In genomic region chr11:61231329-61231728, GRCm38 (mm10) we compare ENCODE assay signal across 8 mouse cellular contexts. TPM values are rescaled to one million over a fixed set of nuclear protein-coding genes. Genes with fewer than 3 reads are reported as not detected.
DNase-seq lines count a peak whose midpoint lies in the region; ATAC-seq and TF ChIP-seq lines count a peak whose summit lies in the region.

No protein-coding gene starts in this region.

- H3K4me3 ChIP-seq in ES-E14 (ENCODE audit: insufficient read depth in 1 of 2, low read depth in 1 of 2, low read length in 2 of 2, poor library complexity in 1 of 2, severe bottlenecking in 1 of 2): no peak overlapping the region
- H3K4me3 ChIP-seq in forebrain, embryonic 13.5 days: no peak overlapping the region
- H3K4me3 ChIP-seq in lung, postnatal 0 days (ENCODE audit: low read depth, low read length): no peak overlapping the region

- no peak for DNase-seq in ES-E14 (ENCODE audit: low read depth, low spot score)
- DNase-seq in c-Kit-positive CD71-positive TER-119-negative erythroid progenitor cells, embryonic 14.5 days (ENCODE audit: low read depth): peak; percentile 33
- DNase-seq in heart, postnatal 36 days: peak; percentile 72 to 76
- peak; percentile 64 for DNase-seq in layer of hippocampus, adult 11-12 months (ENCODE audit: low spot score)
- peak; percentile 87 for DNase-seq in lung, postnatal 0 days (ENCODE audit: low spot score)
- peak; percentile 15 for DNase-seq in ovary, postnatal 10 days (ENCODE audit: low spot score)
- peak; percentile 52 for DNase-seq in urinary bladder, postnatal 25 days (ENCODE audit: low spot score)

- peaks cover 0 to 2% of the 10 kb centered on the region in 2 experiments; a peak in 1 of 4 replicates for H3K4me1 ChIP-seq in ES-E14 (ENCODE audit: control insufficient read depth in 2 of 2, insufficient read depth in 2 of 2, low read length in 2 of 2, poor library complexity in 1 of 2)
- no peaks in the 10 kb centered on the region for H3K4me1 ChIP-seq in forebrain, embryonic 13.5 days
- peaks cover 4% of the 10 kb centered on the region; the same call in 1 of the 2 replicates for H3K4me1 ChIP-seq in lung, postnatal 0 days (ENCODE audit: insufficient read depth, low read depth, low read length)

- no peaks in the 10 kb centered on the region for H3K9me3 ChIP-seq in ES-E14 (ENCODE audit: control insufficient read depth, insufficient read depth, low read depth, low read length)
- no peaks in the 10 kb centered on the region for H3K9me3 ChIP-seq in forebrain, embryonic 13.5 days (replicated peaks)
- H3K9me3 ChIP-seq in lung, postnatal 0 days (ENCODE audit: low read length): no peaks in the 10 kb centered on the region

- H3K36me3 ChIP-seq in ES-E14 (ENCODE audit: control insufficient read depth, insufficient read depth, low read length, poor library complexity, severe bottlenecking): no peaks in the 10 kb centered on the region
- H3K36me3 ChIP-seq in forebrain, embryonic 13.5 days (ENCODE audit: poor library complexity, severe bottlenecking): no peaks in the 10 kb centered on the region
- H3K36me3 ChIP-seq in lung, postnatal 0 days (ENCODE audit: insufficient read depth, low read length): no peaks in the 10 kb centered on the region

- peaks cover 4% of the 10 kb centered on the region; the same call in 1 of the 2 replicates for H3K27me3 ChIP-seq in forebrain, embryonic 13.5 days
- H3K27me3 ChIP-seq in lung, postnatal 0 days (replicated peaks; ENCODE audit: insufficient read depth, low read length): no peaks in the 10 kb centered on the region

- H3K27ac ChIP-seq in ES-E14 (ENCODE audit: insufficient read depth, low read depth, low read length, poor library complexity, severe bottlenecking): no peak overlapping the region
- no peak overlapping the region for H3K27ac ChIP-seq in forebrain, embryonic 13.5 days
- H3K27ac ChIP-seq in lung, postnatal 0 days (ENCODE audit: low read length): no peak overlapping the region

- 15% methylated on average over 9 of the region's 9 CpGs for WGBS in forebrain, embryonic 13.5 days
- WGBS in lung, postnatal 0 days: 2% methylated on average over 9 of the region's 9 CpGs

- TF ChIP-seq EP300 in lung, postnatal 0 days (IDR thresholded peaks at IDR 0.05): no peak

- peak; percentile 86 for TF ChIP-seq CTCF in lung, postnatal 0 days (IDR thresholded peaks at IDR 0.05)

- in situ Hi-C loops in ES-E14 (cut with MboI; ENCODE audit: low sequenced_read_pairs in 2 of 2, unreplicated experiment in 2 of 2): no loop called here

- peak overlapping the region; percentile 33 for H3K4me2 ChIP-seq in forebrain, embryonic 13.5 days
- no peak overlapping the region for H3K4me2 ChIP-seq in lung, postnatal 0 days (replicated peaks; ENCODE audit: low read depth, low read length)

- peak; percentile 75 for ATAC-seq in forebrain, embryonic 13.5 days
- peak; percentile 62 for ATAC-seq in lung, postnatal 0 days

- intact Hi-C loops in heart, postnatal 36 days (cut with DNase I): loop anchor here (1.0 to 5.0 kb wide), 5 partner anchors 36 to 178 kb away; partner anchors contain the start of gene Aldh3a2

- H3K9ac ChIP-seq in ES-E14 (ENCODE audit: insufficient read depth, low read depth, low read length, poor library complexity, severe bottlenecking): no peak overlapping the region
- H3K9ac ChIP-seq in forebrain, embryonic 13.5 days: no peak overlapping the region
- H3K9ac ChIP-seq in lung, postnatal 0 days (replicated peaks; ENCODE audit: low read depth): no peak overlapping the region

TF ChIP-seq in ES-E14, 5 proteins besides CTCF, POLR2A, EP300 and RAD21:
- TF ChIP-seq HCFC1 (IDR thresholded peaks at IDR 0.05; ENCODE audit: borderline replicate concordance, insufficient read depth, low read length): no peak
- TF ChIP-seq ZC3H11A (IDR thresholded peaks at IDR 0.05; ENCODE audit: borderline replicate concordance, low read depth, low read length): peak; percentile 16; the same call in 1 of the 2 replicates
TF ChIP-seq in ES-E14: peak in this region for 1.

RNA-seq across cellular contexts. Expression of gene Aldh3a1, which starts 24.0 kb away (rescaled TPM):
- 1.2 and 2.0 TPM in 2 replicates for total RNA-seq in ES-E14 (2012; rRNA removed)
- polyA plus RNA-seq in forebrain, embryonic 13.5 days (2015; fragmentation: Nextera tagmentation; extraction: Ambion mirVana): not detected in 2 replicates
- total RNA-seq in heart, postnatal 36 days (2021): 1 to 10 TPM; 1.7 TPM
- 7.3 and 7.8 TPM in 2 replicates for polyA plus RNA-seq in lung, postnatal 0 days (2015; fragmentation: Nextera tagmentation; extraction: Ambion mirVana)

RNA-seq across cellular contexts. Expression of gene Aldh3a2, which starts 35.9 kb away (rescaled TPM):
- 17.8 and 24.4 TPM in 2 replicates for total RNA-seq in ES-E14 (2012; rRNA removed)
- polyA plus RNA-seq in forebrain, embryonic 13.5 days (2015; fragmentation: Nextera tagmentation; extraction: Ambion mirVana): 20.4 and 21.0 TPM in 2 replicates
- total RNA-seq in heart, postnatal 36 days (2021): 10 to 100 TPM; 35.3 to 41.7 TPM
- polyA plus RNA-seq in lung, postnatal 0 days (2015; fragmentation: Nextera tagmentation; extraction: Ambion mirVana): 67.4 and 68.4 TPM in 2 replicates

RNA-seq across cellular contexts. Expression of gene Usp22, which starts 56.5 kb away (rescaled TPM):
- 111 and 120 TPM in 2 replicates for total RNA-seq in ES-E14 (2012; rRNA removed)
- 272 and 304 TPM in 2 replicates for polyA plus RNA-seq in forebrain, embryonic 13.5 days (2015; fragmentation: Nextera tagmentation; extraction: Ambion mirVana)
- total RNA-seq in heart, postnatal 36 days (2021): 10 to 100 TPM; 29.9 to 37.4 TPM
- 38.4 and 39.9 TPM in 2 replicates for polyA plus RNA-seq in lung, postnatal 0 days (2015; fragmentation: Nextera tagmentation; extraction: Ambion mirVana)
